Mouse (Mus musculus): Measurements from ENCODE around the gene Olfr285. TPM values are rescaled to one million over a fixed set of nuclear protein-coding genes. Genes with fewer than 3 reads are reported as not detected.

The Olfr285 gene
- not detected in 2 replicates for total RNA-seq (2021)
- long read RNA-seq, result 0 reads

DNA sequence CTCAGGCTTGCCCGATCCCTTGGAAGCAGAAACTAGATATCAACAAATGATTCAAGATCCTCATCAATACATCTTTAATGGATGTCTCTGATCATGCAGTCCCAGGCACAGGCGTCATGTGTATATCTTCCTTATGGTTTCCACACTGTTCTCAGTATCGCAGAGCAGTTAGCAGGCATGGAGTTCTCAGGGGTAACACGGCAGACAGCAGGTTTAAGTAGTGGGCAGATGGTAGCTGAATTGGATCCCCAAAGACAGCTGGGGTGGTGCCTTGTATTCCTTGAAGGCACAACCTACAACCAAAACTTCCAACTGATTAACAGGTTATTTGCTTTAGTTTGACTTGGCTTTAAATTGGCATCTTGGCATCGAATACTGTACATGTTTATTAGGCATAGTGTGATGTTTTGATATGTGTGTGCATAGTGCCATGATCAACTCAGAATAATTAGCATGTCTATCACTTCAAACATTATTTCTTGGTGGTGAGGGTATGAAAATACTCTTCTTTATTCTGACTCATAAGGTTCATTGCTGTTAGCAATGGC lies at the start of gene Olfr285:
TSS of gene Olfr285 (minus strand) at position 177 of the 548 bp plus-strand sequence.
- no peak for DNase-seq

DNA sequence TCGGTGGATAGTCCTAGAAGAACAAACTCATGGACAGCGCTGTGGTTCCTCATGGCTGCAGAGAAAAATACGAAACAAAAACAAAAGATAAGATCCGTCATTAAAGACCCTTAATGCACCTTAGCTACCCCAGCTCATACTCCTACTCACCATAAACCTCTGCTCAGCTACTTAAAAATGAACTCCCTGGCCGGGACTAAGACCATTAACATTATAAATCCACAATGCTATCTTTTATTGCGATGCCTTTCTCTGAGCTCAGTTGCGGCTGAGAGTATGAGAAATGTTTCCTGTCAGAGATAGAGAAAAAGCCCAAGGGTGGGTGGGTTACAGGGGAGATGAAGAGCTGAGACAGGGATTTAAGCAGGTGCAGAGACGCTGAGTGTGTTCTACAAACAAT lies 23.7 kb upstream of the Olfr285 start, which contains the start of gene Olfr284:
TSS of gene Olfr284 (minus strand) at position 101 of the 400 bp plus-strand sequence.
- no peak for DNase-seq

DNA sequence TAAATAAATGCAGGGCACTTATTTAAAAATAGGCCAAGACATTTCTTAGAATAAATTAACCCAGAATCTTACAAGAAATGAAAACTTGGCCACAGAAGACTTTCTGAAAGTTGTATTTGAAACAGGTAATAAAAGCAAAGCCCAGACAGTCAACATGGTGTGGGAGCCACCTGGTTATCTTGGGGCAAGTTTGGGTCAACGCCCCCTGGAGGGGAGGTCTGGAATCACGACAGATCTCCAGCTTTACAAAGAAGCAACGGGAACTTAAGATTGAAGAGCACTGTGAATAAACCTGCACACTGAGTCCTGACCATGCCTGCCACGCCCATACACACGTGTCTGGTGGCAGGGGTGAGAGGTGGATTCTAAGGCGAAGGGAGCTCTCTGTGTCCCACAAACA lies 1.4 kb downstream of the Olfr285 start:
- no peak for DNase-seq

DNA sequence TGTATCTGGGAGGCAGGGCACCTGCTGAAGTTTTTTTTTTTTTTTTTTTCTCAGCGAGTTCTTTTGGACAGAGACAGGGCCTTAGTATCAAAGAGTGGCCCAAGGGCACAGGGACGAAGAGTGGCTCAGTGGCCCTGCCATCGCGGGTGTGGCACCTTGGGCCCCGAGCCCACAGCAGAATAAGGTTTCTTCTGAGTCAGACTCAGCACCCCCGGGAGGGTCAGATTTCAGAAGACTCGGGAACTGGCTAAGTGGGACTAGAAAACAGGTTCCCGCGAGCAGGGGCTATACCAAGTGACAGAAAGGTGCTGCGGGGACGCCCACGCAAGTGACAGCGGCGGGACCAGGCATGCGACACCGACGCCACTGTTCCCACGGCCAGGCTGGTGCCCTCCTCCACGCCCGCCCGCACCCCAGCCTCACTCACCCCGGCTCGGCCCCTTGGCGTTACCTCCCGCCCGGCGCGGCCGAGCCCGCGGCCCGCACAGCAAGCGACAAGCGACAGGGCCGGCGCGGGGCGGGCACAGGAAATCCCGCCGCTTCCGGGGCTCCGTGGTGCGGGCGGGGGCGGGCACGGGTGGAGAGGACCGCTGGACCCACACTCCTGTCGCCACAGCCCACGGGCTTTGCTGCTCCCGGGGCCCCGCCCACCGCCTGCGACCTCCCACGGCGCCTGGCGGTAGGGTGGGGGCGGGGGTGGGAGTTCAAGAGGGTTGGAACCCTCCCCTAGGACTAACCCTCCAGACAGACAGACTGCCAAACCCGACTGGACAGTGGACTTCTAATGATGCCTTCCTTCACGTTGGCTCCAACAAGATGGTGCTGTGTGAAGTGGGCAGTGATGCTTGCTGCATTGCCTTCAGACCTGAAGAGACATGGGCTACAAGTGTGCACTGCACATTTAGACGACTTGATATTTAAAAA lies 21.3 kb downstream of the Olfr285 start, which contains the start of gene Zfp641:
TSS of gene Zfp641 (minus strand) at position 534 of the 924 bp plus-strand sequence.
- DNase-seq, result peak; percentile 72

DNA sequence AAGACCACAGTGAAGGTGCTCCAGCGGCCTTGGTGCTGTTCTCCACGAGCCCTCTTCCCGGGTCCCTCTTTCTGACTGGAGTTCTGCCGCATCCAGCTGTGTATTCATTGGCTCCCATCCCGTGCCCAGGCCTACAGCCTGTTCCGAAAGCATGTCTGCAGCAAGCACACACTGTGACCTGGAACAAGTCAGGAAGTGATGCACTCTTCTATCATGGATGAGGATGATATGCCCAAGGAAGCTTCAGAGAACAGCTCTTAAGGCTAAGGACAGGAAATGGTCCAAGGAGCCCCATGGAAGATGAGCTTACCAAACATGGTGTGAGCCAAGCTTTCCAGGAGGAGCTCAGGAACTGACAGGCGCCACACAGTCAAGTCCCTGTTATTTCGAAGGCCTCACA lies 23.5 kb downstream of the Olfr285 start:
- no peak for DNase-seq

DNA sequence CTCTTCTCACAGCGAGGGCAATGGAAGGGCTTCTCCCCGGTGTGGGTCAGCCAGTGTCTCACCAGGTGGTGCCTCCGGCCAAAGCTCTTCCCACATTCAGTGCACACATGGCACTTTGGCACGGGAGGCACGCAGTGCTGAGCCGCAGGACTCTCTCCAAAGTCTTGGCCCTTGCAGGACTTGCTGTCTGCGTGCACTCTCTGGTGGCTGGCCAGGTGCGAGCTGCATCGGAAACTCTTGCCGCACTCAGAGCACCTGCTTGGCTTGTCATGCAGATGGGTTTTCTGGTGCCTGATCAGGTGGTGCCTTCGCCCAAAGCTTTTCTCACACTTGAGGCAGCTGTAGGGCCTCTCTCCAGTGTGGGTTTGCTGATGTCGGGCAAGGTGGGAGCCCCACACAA lies 28.6 kb downstream of the Olfr285 start:
- no peak for DNase-seq

DNA sequence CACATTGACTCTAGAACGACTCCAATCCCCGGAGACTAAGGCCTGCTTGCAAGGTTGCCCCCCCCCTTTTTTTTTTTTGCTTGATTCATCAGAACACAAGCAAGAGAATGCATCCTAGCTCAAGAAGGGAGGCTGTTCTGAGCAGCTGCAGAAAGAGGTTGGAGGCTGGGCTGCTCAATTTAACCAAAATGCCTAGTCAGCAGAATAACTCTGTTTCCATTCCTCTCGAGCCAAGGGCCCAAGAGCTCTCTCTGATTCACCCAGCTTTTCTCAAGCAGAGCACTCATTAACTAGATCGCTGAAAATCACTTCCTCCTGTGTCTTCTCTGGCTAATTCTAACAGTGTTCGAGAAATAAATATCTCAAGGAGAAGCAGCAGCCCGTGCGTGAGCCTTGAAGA lies 30.7 kb downstream of the Olfr285 start:
- DNase-seq, result no peak

Other genes starting within 250 kb of the Olfr285 start
- gene Pfkm, start 224.8 kb downstream of the Olfr285 start, total RNA-seq (2021), result 47.7 and 82.8 TPM in 2 replicates
- gene Senp1, start 223.6 kb downstream of the Olfr285 start, total RNA-seq (2021), result 19.8 and 20.8 TPM in 2 replicates
- gene Asb8, start 151.7 kb downstream of the Olfr285 start, total RNA-seq (2021), result 36.2 and 46.2 TPM in 2 replicates
- 0.55 and 0.71 TPM in 2 replicates for gene Ccdc184, start 150.2 kb downstream of the Olfr285 start, total RNA-seq (2021)
- gene Olfr288, start 121.8 kb downstream of the Olfr285 start, total RNA-seq (2021), result not detected in 2 replicates
- not detected in 2 replicates for gene Gm44579, start 96.4 kb downstream of the Olfr285 start, total RNA-seq (2021)
- not detected in 2 replicates for gene Olfr287, start 96.3 kb downstream of the Olfr285 start, total RNA-seq (2021)
- not detected in 2 replicates for gene Olfr286, start 82.9 kb downstream of the Olfr285 start, total RNA-seq (2021)
- not detected in 2 replicates for gene H1fnt, start 60.1 kb downstream of the Olfr285 start, total RNA-seq (2021)
- 6.0 and 8.1 TPM in 2 replicates for gene Zfp641, start 21.2 kb downstream of the Olfr285 start, total RNA-seq (2021)
- gene Olfr284, start 23.6 kb upstream of the Olfr285 start, total RNA-seq (2021), result not detected in 2 replicates
- not detected in 2 replicates for gene Olfr283, start 63.6 kb upstream of the Olfr285 start, total RNA-seq (2021)
- not detected in 2 replicates for gene Olfr282, start 113.9 kb upstream of the Olfr285 start, total RNA-seq (2021)
- gene Olfr281, start 135.2 kb upstream of the Olfr285 start, total RNA-seq (2021), result not detected in 2 replicates
- not detected in 2 replicates for gene OR5BS1P, start 152.5 kb upstream of the Olfr285 start, total RNA-seq (2021)
- gene Lalba, start 165.4 kb upstream of the Olfr285 start, total RNA-seq (2021), result not detected in 2 replicates
- not detected in 2 replicates for gene Olfr279, start 175.0 kb upstream of the Olfr285 start, total RNA-seq (2021)
- 91.3 and 107 TPM in 2 replicates for gene Kansl2, start 216.9 kb upstream of the Olfr285 start, total RNA-seq (2021)

Data from adrenal gland, postnatal 25 days (tissue).